Mouse (Mus musculus) brain, embryonic 14.5 days (tissue): ENCODE measurements around the gene Tnfrsf1b.

ENCODE experiments used
- CTCF ChIP-seq: fragments of 200-500 bp; IDR thresholded peaks from 2 replicates; pipeline ENCODE4 v1.5.1; 2012; ENCODE audit warnings: inconsistent platforms, mild to moderate bottlenecking, moderate library complexity, borderline replicate concordance; ENCODE audit not compliant: insufficient read depth, insufficient read length; ENCODE audit errors: extremely low read depth
- POLR2A ChIP-seq: fragments of 200-500 bp; IDR thresholded peaks from 2 replicates; pipeline ENCODE4 v1.6.1; 2012; ENCODE audit warnings: mild to moderate bottlenecking, inconsistent platforms, borderline replicate concordance; ENCODE audit not compliant: poor library complexity, insufficient read depth, insufficient read length, severe bottlenecking; ENCODE audit errors: extremely low read depth

GRCm38 (mm10) chr4:145220001-145220400 lies 26.7 kb downstream of the Tnfrsf1b start:
- TF ChIP-seq CTCF (no peak), POLR2A (no peak)
